Mouse (Mus musculus): ENCODE data around the gene Ror2. TPM values are rescaled to one million over a fixed set of nuclear protein-coding genes. Genes with fewer than 3 reads are reported as not detected.

Ror2 gene
- total RNA-seq, 1 experiment: 15.1 TPM

DNA sequence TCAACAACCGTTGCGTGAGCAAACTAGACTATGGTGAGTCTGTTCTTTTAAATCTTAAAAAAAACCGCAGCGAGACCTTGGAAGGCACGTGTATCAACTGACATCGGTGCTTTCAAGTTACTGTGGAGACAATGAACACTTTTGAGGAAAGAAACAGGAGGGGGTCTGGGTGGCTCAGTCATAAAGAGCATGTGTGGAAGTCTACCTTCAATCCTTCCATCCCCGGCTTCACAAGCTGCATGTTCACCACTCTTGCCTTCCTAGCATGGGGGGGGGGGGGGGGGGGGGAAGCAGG lies 108.6 kb downstream of the Ror2 start:
- Histone ChIP-seq H3K4me1 (ENCODE audit: control insufficient read depth in 2 of 2, insufficient read depth in 2 of 2, low read length in 2 of 2, poor library complexity in 1 of 2) (peaks cover 9 to 52% of the 10 kb centered on the region in 2 experiments; a peak in 3 of 4 replicates), H3K9me3 (ENCODE audit: control insufficient read depth, insufficient read depth, low read depth, low read length) (no peaks in the 10 kb centered on the region), H3K9ac (ENCODE audit: insufficient read depth, low read depth, low read length, poor library complexity, severe bottlenecking) (no peak overlapping the region), H3K4me3 (ENCODE audit: insufficient read depth in 1 of 2, low read depth in 1 of 2, low read length in 2 of 2, poor library complexity in 1 of 2, severe bottlenecking in 1 of 2) (no peak overlapping the region), H3K27ac (ENCODE audit: insufficient read depth, low read depth, low read length, poor library complexity, severe bottlenecking) (no peak overlapping the region; the same call in 1 of the 2 replicates), H3K36me3 (ENCODE audit: control insufficient read depth, insufficient read depth, low read length, poor library complexity, severe bottlenecking) (no peaks in the 10 kb centered on the region)
- in situ Hi-C loops (cut with MboI; ENCODE audit: low sequenced_read_pairs in 2 of 2, unreplicated experiment in 2 of 2): no loop called here
- no peak for DNase-seq (ENCODE audit: low read depth, low spot score)
- TF ChIP-seq CHD2 (IDR thresholded peaks at IDR 0.05; ENCODE audit: low read depth, low read length): no peak
- no peak for TF ChIP-seq ZC3H11A (IDR thresholded peaks at IDR 0.05; ENCODE audit: borderline replicate concordance, low read depth, low read length)
- no peak for TF ChIP-seq MAFK (IDR thresholded peaks at IDR 0.05; ENCODE audit: insufficient read depth, low read depth, low read length)
- TF ChIP-seq ZNF384 (IDR thresholded peaks at IDR 0.05; ENCODE audit: low read depth, low read length): no peak
- no peak for TF ChIP-seq HCFC1 (IDR thresholded peaks at IDR 0.05; ENCODE audit: borderline replicate concordance, insufficient read depth, low read length)

DNA sequence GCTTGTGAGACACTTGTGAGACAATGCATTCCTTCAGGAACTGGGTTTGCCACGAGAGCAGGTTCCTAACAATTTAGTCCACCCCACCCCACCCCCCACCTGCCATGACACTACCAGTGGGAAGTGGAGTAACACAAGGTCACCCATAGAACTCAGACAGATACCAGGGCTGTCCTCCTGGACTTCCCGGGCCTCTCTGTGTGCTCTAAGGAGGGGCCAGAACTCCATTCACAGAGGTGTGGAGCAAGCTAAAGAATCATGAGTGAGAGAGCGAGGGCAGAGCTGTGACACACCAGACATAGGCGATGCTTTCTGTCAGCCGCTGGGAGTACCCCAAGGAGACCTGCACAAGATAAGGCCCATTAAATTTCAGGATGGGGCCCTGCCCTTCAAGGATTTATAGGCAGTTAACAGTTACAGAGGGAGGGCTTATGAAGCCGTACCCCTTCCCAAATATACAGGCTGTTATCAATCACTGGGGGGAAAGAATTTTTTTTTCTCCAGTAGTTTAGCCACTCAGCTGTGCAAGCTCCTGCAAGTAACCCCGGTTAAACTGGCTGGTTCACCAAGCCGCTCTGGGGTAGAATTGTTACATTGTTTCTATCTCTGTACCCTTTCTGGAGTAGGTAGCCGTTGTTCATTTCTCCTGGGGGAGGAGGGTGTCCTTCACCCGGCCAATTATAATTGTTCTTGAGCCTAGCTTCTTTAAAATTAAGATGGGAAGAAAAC lies 109.1 kb downstream of the Ror2 start:
- DNase-seq (ENCODE audit: low read depth, low spot score): no peak
- in situ Hi-C loops (cut with MboI; ENCODE audit: low sequenced_read_pairs in 2 of 2, unreplicated experiment in 2 of 2): no loop called here
- H3K4me3 ChIP-seq (ENCODE audit: insufficient read depth in 1 of 2, low read depth in 1 of 2, low read length in 2 of 2, poor library complexity in 1 of 2, severe bottlenecking in 1 of 2): no peak overlapping the region
- no peak overlapping the region for H3K9ac ChIP-seq (ENCODE audit: insufficient read depth, low read depth, low read length, poor library complexity, severe bottlenecking)
- peaks cover 9 to 48% of the 10 kb centered on the region in 2 experiments; a peak in 3 of 4 replicates for H3K4me1 ChIP-seq (ENCODE audit: control insufficient read depth in 2 of 2, insufficient read depth in 2 of 2, low read length in 2 of 2, poor library complexity in 1 of 2)
- H3K9me3 ChIP-seq (ENCODE audit: control insufficient read depth, insufficient read depth, low read depth, low read length): no peaks in the 10 kb centered on the region
- H3K36me3 ChIP-seq (ENCODE audit: control insufficient read depth, insufficient read depth, low read length, poor library complexity, severe bottlenecking): no peaks in the 10 kb centered on the region
- peak overlapping the region; percentile 60; the same call in 1 of the 2 replicates for H3K27ac ChIP-seq (ENCODE audit: insufficient read depth, low read depth, low read length, poor library complexity, severe bottlenecking)
- no peak for TF ChIP-seq ZC3H11A (IDR thresholded peaks at IDR 0.05; ENCODE audit: borderline replicate concordance, low read depth, low read length)
- TF ChIP-seq CHD2 (IDR thresholded peaks at IDR 0.05; ENCODE audit: low read depth, low read length): no peak
- no peak for TF ChIP-seq HCFC1 (IDR thresholded peaks at IDR 0.05; ENCODE audit: borderline replicate concordance, insufficient read depth, low read length)
- no peak for TF ChIP-seq MAFK (IDR thresholded peaks at IDR 0.05; ENCODE audit: insufficient read depth, low read depth, low read length)
- no peak for TF ChIP-seq ZNF384 (IDR thresholded peaks at IDR 0.05; ENCODE audit: low read depth, low read length)

DNA sequence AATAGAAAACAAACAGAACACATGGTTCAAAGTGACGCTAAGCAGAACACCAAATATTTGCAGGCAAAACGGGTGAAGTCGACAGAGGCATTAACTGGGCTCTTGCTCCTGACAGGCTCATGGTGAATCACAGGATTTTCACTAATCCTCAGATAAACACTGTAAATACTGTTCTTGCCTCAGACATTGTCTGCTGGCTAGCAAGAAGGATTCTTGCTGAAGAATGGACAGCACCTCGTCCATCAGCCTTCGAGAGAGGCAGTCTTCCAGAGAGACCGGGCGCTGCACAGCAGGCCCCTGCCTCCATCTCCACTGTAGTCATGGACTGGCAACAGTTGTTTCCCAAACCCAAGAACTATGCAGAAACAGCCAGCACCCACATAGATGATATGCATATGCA lies 110.9 kb downstream of the Ror2 start:
- in situ Hi-C loops (cut with MboI; ENCODE audit: low sequenced_read_pairs in 2 of 2, unreplicated experiment in 2 of 2): no loop called here
- Histone ChIP-seq H3K4me1 (ENCODE audit: control insufficient read depth in 2 of 2, insufficient read depth in 2 of 2, low read length in 2 of 2, poor library complexity in 1 of 2) (peaks cover 5 to 35% of the 10 kb centered on the region in 2 experiments; a peak in 3 of 4 replicates), H3K9me3 (ENCODE audit: control insufficient read depth, insufficient read depth, low read depth, low read length) (no peaks in the 10 kb centered on the region), H3K4me3 (ENCODE audit: insufficient read depth in 1 of 2, low read depth in 1 of 2, low read length in 2 of 2, poor library complexity in 1 of 2, severe bottlenecking in 1 of 2) (no peak overlapping the region), H3K36me3 (ENCODE audit: control insufficient read depth, insufficient read depth, low read length, poor library complexity, severe bottlenecking) (no peaks in the 10 kb centered on the region), H3K27ac (ENCODE audit: insufficient read depth, low read depth, low read length, poor library complexity, severe bottlenecking) (no peak overlapping the region), H3K9ac (ENCODE audit: insufficient read depth, low read depth, low read length, poor library complexity, severe bottlenecking) (no peak overlapping the region)
- TF ChIP-seq ZC3H11A (IDR thresholded peaks at IDR 0.05; ENCODE audit: borderline replicate concordance, low read depth, low read length) (no peak), HCFC1 (IDR thresholded peaks at IDR 0.05; ENCODE audit: borderline replicate concordance, insufficient read depth, low read length) (no peak), ZNF384 (IDR thresholded peaks at IDR 0.05; ENCODE audit: low read depth, low read length) (no peak), MAFK (IDR thresholded peaks at IDR 0.05; ENCODE audit: insufficient read depth, low read depth, low read length) (no peak), CHD2 (IDR thresholded peaks at IDR 0.05; ENCODE audit: low read depth, low read length) (no peak)
- no peak for DNase-seq (ENCODE audit: low read depth, low spot score)

DNA sequence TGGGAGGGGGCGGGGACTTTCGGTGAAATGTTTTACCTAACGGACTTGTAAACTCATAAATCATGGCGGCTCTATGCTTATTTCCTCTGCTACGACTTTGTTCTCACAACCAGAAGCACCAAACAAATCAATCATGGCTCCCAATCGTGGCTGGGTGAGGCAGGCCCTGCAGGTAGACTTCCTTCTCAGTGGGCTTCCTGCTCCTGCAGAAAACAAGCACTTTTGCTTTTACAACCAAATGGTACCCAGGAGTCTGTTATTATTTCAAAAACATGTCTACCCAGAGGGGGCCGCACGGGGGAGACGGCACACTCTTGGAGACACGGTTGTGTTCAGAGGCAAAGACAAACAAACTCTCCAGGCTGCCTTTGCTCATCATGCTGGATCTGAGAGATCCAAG lies 122.3 kb downstream of the Ror2 start:
- no peak overlapping the region for H3K27ac ChIP-seq (ENCODE audit: insufficient read depth, low read depth, low read length, poor library complexity, severe bottlenecking)

More for the DNA sequence above, 122.3 kb downstream of the Ror2 start:
- H3K4me1 ChIP-seq (ENCODE audit: control insufficient read depth in 2 of 2, insufficient read depth in 2 of 2, low read length in 2 of 2, poor library complexity in 1 of 2): peaks cover 8 to 14% of the 10 kb centered on the region in 2 experiments; a peak in 3 of 4 replicates
- no peak for TF ChIP-seq ZC3H11A (IDR thresholded peaks at IDR 0.05; ENCODE audit: borderline replicate concordance, low read depth, low read length)
- no peak for TF ChIP-seq CHD2 (IDR thresholded peaks at IDR 0.05; ENCODE audit: low read depth, low read length)
- TF ChIP-seq MAFK (IDR thresholded peaks at IDR 0.05; ENCODE audit: insufficient read depth, low read depth, low read length): no peak
- TF ChIP-seq ZNF384 (IDR thresholded peaks at IDR 0.05; ENCODE audit: low read depth, low read length): no peak
- TF ChIP-seq HCFC1 (IDR thresholded peaks at IDR 0.05; ENCODE audit: borderline replicate concordance, insufficient read depth, low read length): no peak
- no peaks in the 10 kb centered on the region for H3K36me3 ChIP-seq (ENCODE audit: control insufficient read depth, insufficient read depth, low read length, poor library complexity, severe bottlenecking)
- in situ Hi-C loops (cut with MboI; ENCODE audit: low sequenced_read_pairs in 2 of 2, unreplicated experiment in 2 of 2): no loop called here
- DNase-seq (ENCODE audit: low read depth, low spot score): no peak
- no peaks in the 10 kb centered on the region for H3K9me3 ChIP-seq (ENCODE audit: control insufficient read depth, insufficient read depth, low read depth, low read length)
- H3K9ac ChIP-seq (ENCODE audit: insufficient read depth, low read depth, low read length, poor library complexity, severe bottlenecking): no peak overlapping the region
- no peak overlapping the region for H3K4me3 ChIP-seq (ENCODE audit: insufficient read depth in 1 of 2, low read depth in 1 of 2, low read length in 2 of 2, poor library complexity in 1 of 2, severe bottlenecking in 1 of 2)

All from ES-E14 (cell line).